Comparison of ENCODE assay signal across 7 mouse cellular contexts in the genomic region with DNA sequence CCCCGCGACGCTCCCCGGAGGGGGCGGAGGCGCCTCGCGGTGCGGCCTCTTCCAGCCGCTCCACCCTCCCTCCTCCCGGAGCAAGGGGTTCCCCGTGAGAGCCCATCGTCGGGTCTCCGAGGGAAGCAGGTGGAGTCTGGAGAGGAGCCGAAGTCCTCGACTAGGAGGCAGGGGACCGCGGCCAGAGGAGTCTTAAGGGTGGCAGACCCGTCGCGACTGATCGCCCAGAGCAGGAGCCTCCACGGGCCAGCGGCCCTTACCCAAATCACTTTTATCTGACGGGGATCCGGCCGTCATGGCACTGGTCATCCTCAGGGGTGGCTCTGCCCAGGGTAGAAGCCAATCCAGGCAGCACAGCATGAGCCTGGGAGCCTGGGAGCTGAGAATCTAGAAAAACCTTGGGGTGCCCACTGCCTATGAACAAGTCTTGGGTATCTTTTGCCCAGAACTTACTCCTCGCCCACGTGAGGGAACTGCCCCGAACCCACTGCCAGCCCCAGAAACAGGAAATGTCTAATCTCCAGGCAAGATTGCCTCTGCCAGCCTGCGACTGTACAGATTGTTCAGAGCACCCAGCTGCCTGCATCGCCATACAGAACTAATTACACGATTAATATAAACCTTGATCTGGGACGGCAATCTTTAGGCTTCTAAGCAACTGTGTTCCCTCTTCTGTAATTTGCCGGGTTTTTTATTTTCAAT. TPM values are rescaled to one million over a fixed set of nuclear protein-coding genes. Genes with fewer than 3 reads are reported as not detected.
DNase-seq lines count a peak whose midpoint lies in the region.

No protein-coding gene starts in this region.

- DNase-seq in B cell, adult 2 months = peak; percentile 23 to 28
- peak; percentile 21 for DNase-seq in CD4-positive, CD25-positive, alpha-beta regulatory T cell, adult 2 months (ENCODE audit: low read depth, low spot score)
- DNase-seq in gastrocnemius, postnatal 4 days (ENCODE audit: low spot score in 2 of 2) = peak; percentile 15 to 24
- DNase-seq in kidney, postnatal 10 days = peak; percentile 6
- DNase-seq in neural tube, embryonic 10.5 days (ENCODE audit: extremely low spot score, low spot score) = peak; percentile 32
- DNase-seq in left cerebral cortex, adult 9 months (ENCODE audit: low spot score in 2 of 2) = no peak
- no peak for DNase-seq in spleen, postnatal 14 days (ENCODE audit: low spot score in 2 of 2)

RNA-seq across cellular contexts. Expression of a gene that starts 1.1 kb away (rescaled TPM):
- 1 to 10 TPM; 4.1 to 4.6 TPM for total RNA-seq in gastrocnemius, postnatal 4 days (2021)

Comparison
In these comparisons a context has a peak if more than half of its experiments do, and no peak if none do; other contexts are left out.
1. DNase-seq: peak in B cell, adult 2 months (2 of 2), CD4-positive, CD25-positive, alpha-beta regulatory T cell, adult 2 months (single experiment), gastrocnemius, postnatal 4 days (2 of 2), kidney, postnatal 10 days (single experiment) and neural tube, embryonic 10.5 days (single experiment); none in left cerebral cortex, adult 9 months (0 of 2) and spleen, postnatal 14 days (0 of 2).